Comparison of ENCODE assay signal across 22 mouse cellular contexts in genomic region chr8:126812777-126813176, GRCm38 (mm10).
DNase-seq lines count a peak whose midpoint lies in the region; ATAC-seq and TF ChIP-seq lines count a peak whose summit lies in the region.
"Had no signal": no experiment of that assay in that cellular context is flagged by ENCODE, and none has a peak within 500 bp of the region (broad histone marks: within the 10 kb centered on the region; RNA-seq: fewer than 3 reads in every experiment).

No protein-coding gene starts in this region.

- no peak overlapping the region for H3K4me2 ChIP-seq in midbrain, postnatal 0 days (ENCODE audit: low read depth, low read length, poor library complexity, severe bottlenecking)
- no peak overlapping the region for H3K4me2 ChIP-seq in midbrain, embryonic 13.5 days (replicated peaks)
- H3K4me2 ChIP-seq in hindbrain, embryonic 11.5 days (replicated peaks; ENCODE audit: low read depth, low read length): no peak overlapping the region
- H3K4me2 ChIP-seq: heart, embryonic 12.5 days; hindbrain, embryonic 15.5 days; liver, embryonic 15.5 days; stomach, embryonic 15.5 days had no signal

- ATAC-seq in midbrain, postnatal 0 days (ENCODE audit: low FRiP score): no peak
- ATAC-seq in midbrain, embryonic 13.5 days: no peak
- ATAC-seq in hindbrain, embryonic 11.5 days (ENCODE audit: low FRiP score): no peak

- TF ChIP-seq CTCF in midbrain, postnatal 0 days (IDR thresholded peaks at IDR 0.05): 0 out of 2 replicates have a peak, but pooled peaks have one; percentile 3
- peak; percentile 13 for TF ChIP-seq CTCF in ES-Bruce4 (IDR thresholded peaks at IDR 0.05; ENCODE audit: low read depth, low read length)

- H3K27ac ChIP-seq in midbrain, postnatal 0 days (ENCODE audit: low read depth, low read length): no peak overlapping the region
- no peak overlapping the region for H3K27ac ChIP-seq in midbrain, embryonic 13.5 days
- no peak overlapping the region for H3K27ac ChIP-seq in ES-Bruce4 (ENCODE audit: insufficient read depth, low read length)
- H3K27ac ChIP-seq in hindbrain, embryonic 11.5 days (ENCODE audit: low read depth, low read length): no peak overlapping the region
- H3K27ac ChIP-seq: forebrain, embryonic 10.5 days; gastrocnemius, adult 2 months; hindbrain, embryonic 15.5 days; left cerebral cortex, adult 2 months; limb, embryonic 10.5 days; liver, embryonic 15.5 days; stomach, embryonic 15.5 days had no signal

- H3K4me3 ChIP-seq in midbrain, postnatal 0 days (ENCODE audit: low read depth, low read length): no peak overlapping the region
- H3K4me3 ChIP-seq in midbrain, embryonic 13.5 days (replicated peaks): no peak overlapping the region
- no peak overlapping the region for H3K4me3 ChIP-seq in ES-Bruce4 (ENCODE audit: low read depth, low read length)
- H3K4me3 ChIP-seq in hindbrain, embryonic 11.5 days (ENCODE audit: low read depth, low read length): no peak overlapping the region
- H3K4me3 ChIP-seq: forebrain, embryonic 10.5 days; gastrocnemius, adult 2 months; heart, embryonic 12.5 days; hindbrain, embryonic 15.5 days; left cerebral cortex, adult 2 months; limb, embryonic 10.5 days; liver, embryonic 15.5 days; myocyte; stomach, embryonic 15.5 days had no signal

- no peak overlapping the region for H3K9ac ChIP-seq in midbrain, postnatal 0 days (replicated peaks; ENCODE audit: low read length, poor library complexity, severe bottlenecking)
- H3K9ac ChIP-seq in midbrain, embryonic 13.5 days (replicated peaks): no peak overlapping the region
- H3K9ac ChIP-seq in ES-Bruce4 (ENCODE audit: low read depth, poor library complexity, severe bottlenecking): no peak overlapping the region
- no peak overlapping the region for H3K9ac ChIP-seq in hindbrain, embryonic 11.5 days (ENCODE audit: low read depth, low read length)
- H3K9ac ChIP-seq: heart, embryonic 12.5 days; hindbrain, embryonic 15.5 days; liver, embryonic 15.5 days; stomach, embryonic 15.5 days had no signal

- H3K4me1 ChIP-seq in midbrain, postnatal 0 days (ENCODE audit: insufficient read depth, low read length): no peaks in the 10 kb centered on the region
- H3K4me1 ChIP-seq in midbrain, embryonic 13.5 days (replicated peaks): no peaks in the 10 kb centered on the region
- H3K4me1 ChIP-seq in ES-Bruce4 (ENCODE audit: control insufficient read depth, insufficient read depth, low read length): no peaks in the 10 kb centered on the region
- no peaks in the 10 kb centered on the region for H3K4me1 ChIP-seq in hindbrain, embryonic 11.5 days (replicated peaks; ENCODE audit: control insufficient read depth, insufficient read depth, low read length)
- H3K4me1 ChIP-seq: hindbrain, embryonic 15.5 days; limb, embryonic 10.5 days had no signal

- TF ChIP-seq POLR2A in ES-Bruce4 (IDR thresholded peaks at IDR 0.05; ENCODE audit: insufficient read depth, low read length): no peak

- TF ChIP-seq EP300 in ES-Bruce4 (IDR thresholded peaks at IDR 0.05; ENCODE audit: insufficient read depth, low read depth, low read length): no peak

- no peak for DNase-seq in midbrain, postnatal 0 days (ENCODE audit: low spot score)
- peak; percentile 20 for DNase-seq in adipocyte (ENCODE audit: low spot score)
- DNase-seq in thymus, postnatal 4 days: peak; percentile 50
- DNase-seq in gastrocnemius, postnatal 4 days (ENCODE audit: low spot score in 2 of 2): no peak
- no peak for DNase-seq in hindbrain, embryonic 11.5 days (ENCODE audit: low spot score)
- DNase-seq: adrenal gland, adult 2 months; cerebellum, adult 8-10 months; gastrocnemius, adult 2 months; kidney, adult 8-10 months; kidney, postnatal 36 days; lung, postnatal 10 days; midbrain, embryonic 14.5 days had no signal

- no peaks in the 10 kb centered on the region for H3K36me3 ChIP-seq in midbrain, postnatal 0 days (ENCODE audit: insufficient read depth, low read length)
- no peaks in the 10 kb centered on the region for H3K36me3 ChIP-seq in midbrain, embryonic 13.5 days
- no peaks in the 10 kb centered on the region for H3K36me3 ChIP-seq in ES-Bruce4 (ENCODE audit: control insufficient read depth, insufficient read depth, low read length, poor library complexity, severe bottlenecking)
- H3K36me3 ChIP-seq in hindbrain, embryonic 11.5 days (ENCODE audit: control insufficient read depth, insufficient read depth, low read length): no peaks in the 10 kb centered on the region
- H3K36me3 ChIP-seq: forebrain, embryonic 10.5 days; hindbrain, embryonic 15.5 days; liver, embryonic 15.5 days; stomach, embryonic 15.5 days had no signal

- WGBS in midbrain, postnatal 0 days: 89% methylated on average over 5 of the region's 5 CpGs
- WGBS in midbrain, embryonic 13.5 days: 91% methylated on average over 5 of the region's 5 CpGs
- WGBS in hindbrain, embryonic 11.5 days: 88% methylated on average over 5 of the region's 5 CpGs

- H3K27me3 ChIP-seq in midbrain, postnatal 0 days (ENCODE audit: insufficient read depth, low read length): no peaks in the 10 kb centered on the region
- H3K27me3 ChIP-seq in midbrain, embryonic 13.5 days: 0 out of 2 replicates have a peak, but pooled peaks cover 5% of the 10 kb centered on the region
- H3K27me3 ChIP-seq in ES-Bruce4 (ENCODE audit: control insufficient read depth, insufficient read depth, low read length, poor library complexity, severe bottlenecking): no peaks in the 10 kb centered on the region; the same call in 1 of the 2 replicates
- H3K27me3 ChIP-seq in hindbrain, embryonic 11.5 days (ENCODE audit: control insufficient read depth, insufficient read depth, low read length): no peaks in the 10 kb centered on the region
- H3K27me3 ChIP-seq: heart, embryonic 12.5 days; hindbrain, embryonic 15.5 days; liver, embryonic 15.5 days; stomach, embryonic 15.5 days had no signal

- no peaks in the 10 kb centered on the region for H3K9me3 ChIP-seq in midbrain, postnatal 0 days (ENCODE audit: low read length)
- H3K9me3 ChIP-seq in midbrain, embryonic 13.5 days: peaks cover 7% of the 10 kb centered on the region; the same call in 1 of the 2 replicates
- peaks cover 9% of the 10 kb centered on the region for H3K9me3 ChIP-seq in ES-Bruce4 (replicated peaks; ENCODE audit: control insufficient read depth, insufficient read depth, low read length, poor library complexity, severe bottlenecking)
- H3K9me3 ChIP-seq in hindbrain, embryonic 11.5 days (ENCODE audit: control insufficient read depth, low read length): no peaks in the 10 kb centered on the region
- H3K9me3 ChIP-seq: hindbrain, embryonic 15.5 days; limb, embryonic 10.5 days; liver, embryonic 15.5 days; stomach, embryonic 15.5 days had no signal

Comparison
In these comparisons a context has a peak if more than half of its experiments do, and no peak if none do; other contexts are left out.
1. DNase-seq: peak in adipocyte (single experiment) and thymus, postnatal 4 days (single experiment); none in midbrain, postnatal 0 days (single experiment), gastrocnemius, postnatal 4 days (0 of 2) and hindbrain, embryonic 11.5 days (single experiment).